Mouse (Mus musculus): ENCODE data around the gene Gm13276. TPM values are rescaled to one million over a fixed set of nuclear protein-coding genes. Genes with fewer than 3 reads are reported as not detected.

The Gm13276 gene
- polyA plus RNA-seq, 1 experiment from 2014 or later = not detected

Other genes starting within 250 kb of the Gm13276 start
- not detected for gene Ifna15, start 227.5 kb upstream of the Gm13276 start, polyA plus RNA-seq (2014; fragmentation: Illumina TruSeq; extraction: RNeasy Lipid Tissue Mini Kit (QIAGEN cat#74804); ENCODE audit: low read depth, low replicate concordance)
- gene Ifna14, start 213.9 kb upstream of the Gm13276 start, polyA plus RNA-seq (2014; fragmentation: Illumina TruSeq; extraction: RNeasy Lipid Tissue Mini Kit (QIAGEN cat#74804); ENCODE audit: low read depth, low replicate concordance) = not detected
- not detected for gene Ifna9, start 193.3 kb upstream of the Gm13276 start, polyA plus RNA-seq (2014; fragmentation: Illumina TruSeq; extraction: RNeasy Lipid Tissue Mini Kit (QIAGEN cat#74804); ENCODE audit: low read depth, low replicate concordance)
- not detected for gene Ifna12, start 182.3 kb upstream of the Gm13276 start, polyA plus RNA-seq (2014; fragmentation: Illumina TruSeq; extraction: RNeasy Lipid Tissue Mini Kit (QIAGEN cat#74804); ENCODE audit: low read depth, low replicate concordance)
- gene C87499, start 151.3 kb upstream of the Gm13276 start, polyA plus RNA-seq (2014; fragmentation: Illumina TruSeq; extraction: RNeasy Lipid Tissue Mini Kit (QIAGEN cat#74804); ENCODE audit: low read depth, low replicate concordance) = not detected
- not detected for gene Ifna13, start 141.2 kb upstream of the Gm13276 start, polyA plus RNA-seq (2014; fragmentation: Illumina TruSeq; extraction: RNeasy Lipid Tissue Mini Kit (QIAGEN cat#74804); ENCODE audit: low read depth, low replicate concordance)
- not detected for gene Ifna16, start 108.8 kb upstream of the Gm13276 start, polyA plus RNA-seq (2014; fragmentation: Illumina TruSeq; extraction: RNeasy Lipid Tissue Mini Kit (QIAGEN cat#74804); ENCODE audit: low read depth, low replicate concordance)
- not detected for gene Ifna2, start 101.8 kb upstream of the Gm13276 start, polyA plus RNA-seq (2014; fragmentation: Illumina TruSeq; extraction: RNeasy Lipid Tissue Mini Kit (QIAGEN cat#74804); ENCODE audit: low read depth, low replicate concordance)
- not detected for gene Ifnab, start 94.3 kb upstream of the Gm13276 start, polyA plus RNA-seq (2014; fragmentation: Illumina TruSeq; extraction: RNeasy Lipid Tissue Mini Kit (QIAGEN cat#74804); ENCODE audit: low read depth, low replicate concordance)
- gene Gm26566, start 63.9 kb upstream of the Gm13276 start, polyA plus RNA-seq (2014; fragmentation: Illumina TruSeq; extraction: RNeasy Lipid Tissue Mini Kit (QIAGEN cat#74804); ENCODE audit: low read depth, low replicate concordance) = not detected
- 192 TPM for gene Klhl9, start 63.2 kb upstream of the Gm13276 start, polyA plus RNA-seq (2014; fragmentation: Illumina TruSeq; extraction: RNeasy Lipid Tissue Mini Kit (QIAGEN cat#74804); ENCODE audit: low read depth, low replicate concordance)
- not detected for gene Gm13271, start 30.8 kb upstream of the Gm13276 start, polyA plus RNA-seq (2014; fragmentation: Illumina TruSeq; extraction: RNeasy Lipid Tissue Mini Kit (QIAGEN cat#74804); ENCODE audit: low read depth, low replicate concordance)
- not detected for gene Gm13283, start 25.6 kb upstream of the Gm13276 start, polyA plus RNA-seq (2014; fragmentation: Illumina TruSeq; extraction: RNeasy Lipid Tissue Mini Kit (QIAGEN cat#74804); ENCODE audit: low read depth, low replicate concordance)
- gene Gm13290, start 11.9 kb upstream of the Gm13276 start, polyA plus RNA-seq (2014; fragmentation: Illumina TruSeq; extraction: RNeasy Lipid Tissue Mini Kit (QIAGEN cat#74804); ENCODE audit: low read depth, low replicate concordance) = not detected
- gene Gm13289, start 8.8 kb upstream of the Gm13276 start, polyA plus RNA-seq (2014; fragmentation: Illumina TruSeq; extraction: RNeasy Lipid Tissue Mini Kit (QIAGEN cat#74804); ENCODE audit: low read depth, low replicate concordance) = not detected
- gene Gm13272, start 5.9 kb upstream of the Gm13276 start, polyA plus RNA-seq (2014; fragmentation: Illumina TruSeq; extraction: RNeasy Lipid Tissue Mini Kit (QIAGEN cat#74804); ENCODE audit: low read depth, low replicate concordance) = not detected
- not detected for gene Ifnz, start 3.6 kb upstream of the Gm13276 start, polyA plus RNA-seq (2014; fragmentation: Illumina TruSeq; extraction: RNeasy Lipid Tissue Mini Kit (QIAGEN cat#74804); ENCODE audit: low read depth, low replicate concordance)
- gene Gm13277, start 2.9 kb downstream of the Gm13276 start, polyA plus RNA-seq (2014; fragmentation: Illumina TruSeq; extraction: RNeasy Lipid Tissue Mini Kit (QIAGEN cat#74804); ENCODE audit: low read depth, low replicate concordance) = not detected
- gene Gm13278, start 5.8 kb downstream of the Gm13276 start, polyA plus RNA-seq (2014; fragmentation: Illumina TruSeq; extraction: RNeasy Lipid Tissue Mini Kit (QIAGEN cat#74804); ENCODE audit: low read depth, low replicate concordance) = not detected
- not detected for gene Gm13275, start 8.8 kb downstream of the Gm13276 start, polyA plus RNA-seq (2014; fragmentation: Illumina TruSeq; extraction: RNeasy Lipid Tissue Mini Kit (QIAGEN cat#74804); ENCODE audit: low read depth, low replicate concordance)
- gene Gm13279, start 11.7 kb downstream of the Gm13276 start, polyA plus RNA-seq (2014; fragmentation: Illumina TruSeq; extraction: RNeasy Lipid Tissue Mini Kit (QIAGEN cat#74804); ENCODE audit: low read depth, low replicate concordance) = not detected
- gene Gm13285, start 14.0 kb downstream of the Gm13276 start, polyA plus RNA-seq (2014; fragmentation: Illumina TruSeq; extraction: RNeasy Lipid Tissue Mini Kit (QIAGEN cat#74804); ENCODE audit: low read depth, low replicate concordance) = not detected
- not detected for gene Gm13287, start 17.5 kb downstream of the Gm13276 start, polyA plus RNA-seq (2014; fragmentation: Illumina TruSeq; extraction: RNeasy Lipid Tissue Mini Kit (QIAGEN cat#74804); ENCODE audit: low read depth, low replicate concordance)
- not detected for gene Gm13288, start 19.8 kb downstream of the Gm13276 start, polyA plus RNA-seq (2014; fragmentation: Illumina TruSeq; extraction: RNeasy Lipid Tissue Mini Kit (QIAGEN cat#74804); ENCODE audit: low read depth, low replicate concordance)
- gene Ifna7, start 30.5 kb downstream of the Gm13276 start, polyA plus RNA-seq (2014; fragmentation: Illumina TruSeq; extraction: RNeasy Lipid Tissue Mini Kit (QIAGEN cat#74804); ENCODE audit: low read depth, low replicate concordance) = not detected
- not detected for gene Ifna11, start 34.2 kb downstream of the Gm13276 start, polyA plus RNA-seq (2014; fragmentation: Illumina TruSeq; extraction: RNeasy Lipid Tissue Mini Kit (QIAGEN cat#74804); ENCODE audit: low read depth, low replicate concordance)
- gene Ifna6, start 41.7 kb downstream of the Gm13276 start, polyA plus RNA-seq (2014; fragmentation: Illumina TruSeq; extraction: RNeasy Lipid Tissue Mini Kit (QIAGEN cat#74804); ENCODE audit: low read depth, low replicate concordance) = not detected
- gene Ifna5, start 49.8 kb downstream of the Gm13276 start, polyA plus RNA-seq (2014; fragmentation: Illumina TruSeq; extraction: RNeasy Lipid Tissue Mini Kit (QIAGEN cat#74804); ENCODE audit: low read depth, low replicate concordance) = not detected
- not detected for gene Ifna4, start 56.2 kb downstream of the Gm13276 start, polyA plus RNA-seq (2014; fragmentation: Illumina TruSeq; extraction: RNeasy Lipid Tissue Mini Kit (QIAGEN cat#74804); ENCODE audit: low read depth, low replicate concordance)
- gene Ifna1, start 64.4 kb downstream of the Gm13276 start, polyA plus RNA-seq (2014; fragmentation: Illumina TruSeq; extraction: RNeasy Lipid Tissue Mini Kit (QIAGEN cat#74804); ENCODE audit: low read depth, low replicate concordance) = not detected
- gene Ifne, start 94.5 kb downstream of the Gm13276 start, polyA plus RNA-seq (2014; fragmentation: Illumina TruSeq; extraction: RNeasy Lipid Tissue Mini Kit (QIAGEN cat#74804); ENCODE audit: low read depth, low replicate concordance) = not detected

Measured in adrenal gland, adult 10 weeks (tissue).